Mouse (Mus musculus) telencephalon, adult 2 months (tissue): Measurements from ENCODE around the gene Necap1.
A peak's percentile ranks its signal among the peaks of the same experiment; 100 is the strongest.

Source experiments
- DNase-seq: peaks from one replicate; pipeline ENCODE4 v3.0.0-alpha.2; 2011; ENCODE audit warnings: low read depth, low spot score

Gene Necap1

GRCm38 (mm10) chr6:122883603-122884002, 9.3 kb downstream of the Necap1 start:
- no peak for DNase-seq

GRCm38 (mm10) chr6:122889599-122889998, 15.3 kb downstream of the Necap1 start:
- DNase-seq = no peak

GRCm38 (mm10) chr6:122892442-122893049, 18.3 kb downstream of the Necap1 start:
- DNase-seq = no peak

- DNase-seq = no peak
Measured at GRCm38 (mm10) chr6:122919922-122920321, 45.6 kb downstream of the Necap1 start.

- peak; percentile 15 for DNase-seq
Measured at GRCm38 (mm10) chr6:122921451-122921850, 47.2 kb downstream of the Necap1 start, which contains the start of gene Clec4a1. Gene Clec4a1 (plus strand): TSS chr6:122921848.

GRCm38 (mm10) chr6:122934845-122935244, 60.6 kb downstream of the Necap1 start:
- DNase-seq = no peak
